Mouse (Mus musculus) hindbrain, embryonic 11.5 days (tissue): ENCODE data around the gene AB124611. TPM values are rescaled to one million over a fixed set of nuclear protein-coding genes. Genes with fewer than 3 reads are reported as not detected.

Source experiments
- ATAC-seq: fragments of 200-750 bp; cut with Nextera tagmentation; 2 replicates; pipeline ENCODE4 v1.8.0; 2017; ENCODE audit warnings: mild to moderate bottlenecking, moderate TSS enrichment, moderate library complexity; ENCODE audit not compliant: low FRiP score
- DNase-seq: peaks from one replicate; pipeline ENCODE4 v3.0.0-alpha.2; 2015; ENCODE audit warnings: low spot score
- H3K27ac ChIP-seq: fragments of 300-500 bp; sonication (generic); 2 replicates; pipeline ENCODE4 v1.5.1; 2014; ENCODE audit warnings: mild to moderate bottlenecking, low read depth, low read length
- H3K27me3 ChIP-seq: fragments of 300-500 bp; sonication (generic); 2 replicates; pipeline ENCODE4 v1.6.1; 2014; ENCODE audit warnings: mild to moderate bottlenecking, low read length, moderate library complexity, mixed read lengths; ENCODE audit not compliant: control insufficient read depth, insufficient read depth
- H3K36me3 ChIP-seq: fragments of 300-500 bp; sonication (generic); 2 replicates; pipeline ENCODE4 v1.6.1; 2014; ENCODE audit warnings: mild to moderate bottlenecking, low read length, moderate library complexity, mixed read lengths; ENCODE audit not compliant: control insufficient read depth, insufficient read depth
- H3K4me1 ChIP-seq: fragments of 300-500 bp; sonication (generic); replicated peaks from 2 replicates; pipeline ENCODE4 v1.6.1; 2014; ENCODE audit warnings: low read length, mixed read lengths; ENCODE audit not compliant: control insufficient read depth, insufficient read depth
- H3K4me2 ChIP-seq: fragments of 300-500 bp; sonication (generic); replicated peaks from 2 replicates; pipeline ENCODE4 v1.6.1; 2014; ENCODE audit warnings: mild to moderate bottlenecking, low read depth, low read length
- H3K4me3 ChIP-seq: fragments of 300-500 bp; sonication (generic); 2 replicates; pipeline ENCODE4 v1.5.1; 2014; ENCODE audit warnings: low read depth, low read length
- H3K9ac ChIP-seq: fragments of 300-500 bp; sonication (generic); 2 replicates; pipeline ENCODE4 v1.6.1; 2014; ENCODE audit warnings: low read depth, low read length
- H3K9me3 ChIP-seq: fragments of 300-500 bp; sonication (generic); 2 replicates; pipeline ENCODE4 v1.6.1; 2016; ENCODE audit warnings: low read length; ENCODE audit not compliant: control insufficient read depth
- WGBS: fragments of 180-500 bp; shearing (Covaris S2); extraction: QIAGEN DNeasy Blood & Tissue Kit; methylation state at CpG from one replicate; pipeline ENCODE4 v1.1.7; 2014; 5-methylcytosine and 5-hydroxymethylcytosine counted together
- polyA plus RNA-seq: library from polyadenylated mRNA; unstranded; fragments of >200 nt; fragmentation: Nextera tagmentation; extraction: Ambion mirVana; gene quantifications from 2 replicates; pipeline ENCODE4 v1.2.1, GENCODE M21; 2014

The AB124611 gene
- polyA plus RNA-seq, 1 experiment from 2014 or later = 5.3 TPM

- no peak overlapping the region for H3K27ac ChIP-seq
- ATAC-seq (no peak), DNase-seq (no peak)
- H3K9ac ChIP-seq = no peak overlapping the region
- WGBS = 90% methylated on average over 1 of the region's 1 CpGs
- H3K4me2 ChIP-seq = no peak overlapping the region
- H3K36me3 ChIP-seq = no peaks in the 10 kb centered on the region
- no peak overlapping the region for H3K4me3 ChIP-seq
- H3K9me3 ChIP-seq = no peaks in the 10 kb centered on the region
- no peaks in the 10 kb centered on the region for H3K4me1 ChIP-seq
- H3K27me3 ChIP-seq = no peaks in the 10 kb centered on the region
Measured at GRCm38 (mm10) chr9:21564420-21564819, 38.4 kb downstream of the AB124611 start.

- H3K27ac ChIP-seq = no peak overlapping the region
- 0 out of 2 replicates have a peak, but pooled peaks cover 5% of the 10 kb centered on the region for H3K36me3 ChIP-seq
- H3K4me2 ChIP-seq = no peak overlapping the region
- H3K9me3 ChIP-seq = no peaks in the 10 kb centered on the region
- WGBS = 84% methylated on average over 4 of the region's 4 CpGs
- ATAC-seq (no peak), DNase-seq (no peak)
- no peaks in the 10 kb centered on the region for H3K27me3 ChIP-seq
- H3K4me1 ChIP-seq = no peaks in the 10 kb centered on the region
- no peak overlapping the region for H3K4me3 ChIP-seq
- H3K9ac ChIP-seq = no peak overlapping the region
Measured at GRCm38 (mm10) chr9:21565004-21565586, 39.1 kb downstream of the AB124611 start.

GRCm38 (mm10) chr9:21566538-21566937 is 40.6 kb downstream of the AB124611 start:
- Histone ChIP-seq H3K9me3 (no peaks in the 10 kb centered on the region), H3K9ac (no peak overlapping the region), H3K4me2 (no peak overlapping the region), H3K27ac (no peak overlapping the region), H3K36me3 (0 out of 2 replicates have a peak, but pooled peaks cover 8% of the 10 kb centered on the region), H3K4me3 (no peak overlapping the region), H3K27me3 (no peaks in the 10 kb centered on the region), H3K4me1 (no peaks in the 10 kb centered on the region)
- ATAC-seq (no peak), DNase-seq (no peak)
- 77% methylated on average over 1 of the region's 1 CpGs for WGBS

- H3K4me1 ChIP-seq = no peaks in the 10 kb centered on the region
- no peaks in the 10 kb centered on the region for H3K9me3 ChIP-seq
- ATAC-seq (no peak), DNase-seq (no peak)
- no peaks in the 10 kb centered on the region for H3K27me3 ChIP-seq
- 97% methylated on average over 2 of the region's 2 CpGs for WGBS
- H3K4me3 ChIP-seq = no peak overlapping the region
- no peak overlapping the region for H3K9ac ChIP-seq
- H3K36me3 ChIP-seq = 0 out of 2 replicates have a peak, but pooled peaks cover 8% of the 10 kb centered on the region
- H3K27ac ChIP-seq = no peak overlapping the region
- H3K4me2 ChIP-seq = no peak overlapping the region
Measured at GRCm38 (mm10) chr9:21567051-21567450, 41.1 kb downstream of the AB124611 start.

GRCm38 (mm10) chr9:21568657-21569255 is 42.8 kb downstream of the AB124611 start:
- DNase-seq (no peak), ATAC-seq (no peak)
- Histone ChIP-seq H3K27ac (no peak overlapping the region), H3K4me1 (no peaks in the 10 kb centered on the region), H3K36me3 (peaks cover 11% of the 10 kb centered on the region; the same call in 1 of the 2 replicates), H3K4me3 (no peak overlapping the region), H3K9ac (no peak overlapping the region), H3K27me3 (no peaks in the 10 kb centered on the region), H3K4me2 (no peak overlapping the region), H3K9me3 (no peaks in the 10 kb centered on the region)
- 94% methylated on average over 8 of the region's 8 CpGs for WGBS

- Histone ChIP-seq H3K4me1 (no peaks in the 10 kb centered on the region), H3K9ac (no peak overlapping the region), H3K4me3 (no peak overlapping the region), H3K36me3 (peaks cover 23% of the 10 kb centered on the region), H3K27ac (no peak overlapping the region), H3K4me2 (no peak overlapping the region), H3K27me3 (no peaks in the 10 kb centered on the region), H3K9me3 (no peaks in the 10 kb centered on the region)
- ATAC-seq (no peak), DNase-seq (no peak)
- 95% methylated on average over 8 of the region's 8 CpGs for WGBS
Measured at GRCm38 (mm10) chr9:21574012-21574801, 48.2 kb downstream of the AB124611 start.

GRCm38 (mm10) chr9:21575253-21575652 is 49.3 kb downstream of the AB124611 start:
- H3K4me2 ChIP-seq = no peak overlapping the region
- no peak for ATAC-seq
- no peak overlapping the region for H3K9ac ChIP-seq
- H3K36me3 ChIP-seq = peaks cover 18% of the 10 kb centered on the region
- DNase-seq = no peak
- WGBS = 99% methylated on average over 10 of the region's 10 CpGs
- H3K27ac ChIP-seq = no peak overlapping the region
- H3K9me3 ChIP-seq = no peaks in the 10 kb centered on the region
- no peaks in the 10 kb centered on the region for H3K4me1 ChIP-seq
- H3K4me3 ChIP-seq = no peak overlapping the region
- H3K27me3 ChIP-seq = no peaks in the 10 kb centered on the region

GRCm38 (mm10) chr9:21576286-21576685 is 50.3 kb downstream of the AB124611 start:
- Histone ChIP-seq H3K9ac (no peak overlapping the region), H3K27me3 (no peaks in the 10 kb centered on the region), H3K27ac (no peak overlapping the region), H3K4me3 (no peak overlapping the region), H3K9me3 (no peaks in the 10 kb centered on the region), H3K36me3 (peaks cover 15% of the 10 kb centered on the region), H3K4me2 (no peak overlapping the region), H3K4me1 (no peaks in the 10 kb centered on the region)
- 94% methylated on average over 1 of the region's 1 CpGs for WGBS
- no peak for DNase-seq
- no peak for ATAC-seq
